Mouse (Mus musculus) adrenal gland, adult 18-20 months (tissue): Measurements from ENCODE around the gene Pdia6. TPM values are rescaled to one million over a fixed set of nuclear protein-coding genes. Genes with fewer than 3 reads are reported as not detected.

Source experiments
- total RNA-seq, 2 experiments: library from RNA; stranded (reverse); gene quantifications; 1 replicate in 1 of 2; 2 replicates in 1 of 2; pipeline ENCODE4 v1.2.3; 2021

Pdia6 gene
- total RNA-seq, 2 experiments from 2014 or later = 175 to 178 TPM

Other genes starting within 250 kb of the Pdia6 start
- under 1 TPM; 0.33 to 0.51 TPM for gene Kcnf1, start 89.7 kb upstream of the Pdia6 start, total RNA-seq
- 1 to 10 TPM; 1.4 to 2.1 TPM for gene Atp6v1c2, start 62.8 kb downstream of the Pdia6 start, total RNA-seq
- 10 to 100 TPM; 16.7 to 17.8 TPM for gene Nol10, start 81.9 kb downstream of the Pdia6 start, total RNA-seq